Mouse (Mus musculus): ENCODE data around the gene Mrps34. TPM values are rescaled to one million over a fixed set of nuclear protein-coding genes. Genes with fewer than 3 reads are reported as not detected.
A peak's percentile ranks its signal among the peaks of the same experiment; 100 is the strongest.

The Mrps34 gene
- polyA plus RNA-seq, 1 experiment from 2014 or later, result 70.5 TPM

DNA sequence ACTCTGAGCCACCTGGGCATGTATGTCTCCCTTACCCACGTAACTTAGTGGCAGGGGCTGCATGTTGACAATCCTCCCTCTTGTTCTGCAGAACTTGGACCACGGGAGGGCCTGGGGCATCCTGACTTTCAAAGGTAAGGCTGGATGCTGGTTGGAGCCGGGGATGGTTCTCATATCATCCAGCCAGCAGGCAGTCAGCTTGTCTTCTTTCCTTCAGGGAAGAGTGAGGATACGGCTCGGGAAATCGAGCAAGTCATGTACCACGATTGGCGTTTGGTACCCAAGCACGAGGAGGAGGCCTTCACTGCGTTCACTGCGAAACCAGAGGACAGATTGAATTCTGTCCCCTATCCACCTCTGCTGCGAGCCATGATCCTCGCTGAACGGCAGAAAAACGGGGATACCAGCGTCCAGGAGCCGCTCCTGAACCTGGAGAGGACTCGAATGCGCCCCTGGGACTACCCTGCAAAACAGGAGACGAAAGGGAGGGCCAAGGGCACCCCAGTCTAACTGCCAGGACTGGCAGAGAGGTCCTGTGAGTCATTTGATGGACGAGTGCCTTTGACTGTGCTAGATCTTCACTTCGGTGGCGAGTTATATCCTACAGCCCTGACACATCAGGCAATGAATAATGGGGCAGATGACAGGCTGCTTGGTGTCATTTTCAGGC is 790 bp downstream of the Mrps34 start:
- ATAC-seq (ENCODE audit: low FRiP score) (no peak), DNase-seq (ENCODE audit: low spot score) (no peak)
- Histone ChIP-seq H3K4me3 (ENCODE audit: low read depth, low read length) (peak overlapping the region; percentile 82), H3K9me3 (ENCODE audit: control insufficient read depth, low read length) (no peaks in the 10 kb centered on the region), H3K27ac (ENCODE audit: low read depth, low read length) (peak overlapping the region; percentile 78), H3K4me2 (replicated peaks; ENCODE audit: low read depth, low read length) (peak overlapping the region; percentile 77), H3K36me3 (ENCODE audit: control insufficient read depth, insufficient read depth, low read length) (peaks cover 21% of the 10 kb centered on the region), H3K4me1 (replicated peaks; ENCODE audit: control insufficient read depth, insufficient read depth, low read length) (peaks cover 5% of the 10 kb centered on the region; the same call in 1 of the 2 replicates), H3K9ac (ENCODE audit: low read depth, low read length) (peak overlapping the region; percentile 87), H3K27me3 (ENCODE audit: control insufficient read depth, insufficient read depth, low read length) (no peaks in the 10 kb centered on the region)
- 12% methylated on average over 23 of the region's 23 CpGs for WGBS

DNA sequence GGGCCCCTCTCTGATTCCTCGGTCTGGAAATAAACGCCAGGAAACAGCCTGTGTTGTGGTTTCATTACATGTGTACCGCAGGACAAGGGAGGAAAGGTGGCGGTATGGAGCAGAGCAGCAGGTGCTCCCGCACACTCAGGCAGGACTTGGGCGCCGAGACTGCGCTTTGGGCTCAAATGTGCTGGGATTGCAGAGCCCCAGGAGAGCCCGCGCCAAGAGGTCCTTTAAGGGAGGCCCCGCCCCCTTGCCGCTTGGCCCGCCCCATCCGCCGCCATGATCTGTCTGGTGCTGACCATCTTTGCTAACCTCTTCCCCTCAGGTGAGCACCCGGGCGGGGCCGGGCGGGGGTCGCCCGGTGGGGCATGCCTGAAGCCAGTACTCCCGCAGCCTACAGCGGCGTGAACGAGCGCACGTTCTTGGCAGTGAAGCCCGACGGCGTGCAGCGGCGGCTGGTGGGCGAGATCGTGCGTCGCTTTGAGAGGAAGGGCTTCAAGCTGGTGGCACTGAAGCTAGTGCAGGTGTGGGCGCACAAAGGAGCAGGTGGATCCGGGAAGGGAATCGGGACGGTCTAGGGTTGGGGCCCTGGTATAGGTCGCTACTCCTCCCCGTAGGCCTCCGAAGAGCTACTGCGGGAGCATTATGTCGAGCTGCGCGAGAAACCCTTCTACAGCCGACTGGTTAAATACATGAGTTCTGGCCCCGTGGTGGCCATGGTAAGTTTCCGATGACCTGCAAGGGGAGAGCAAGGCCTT is 1.5 kb downstream of the Mrps34 start, which contains the start of gene Nme3:
Gene Nme3 (plus strand): TSS at position 260 of the 752 bp plus-strand sequence.
- Histone ChIP-seq H3K36me3 (ENCODE audit: control insufficient read depth, insufficient read depth, low read length) (peaks cover 27% of the 10 kb centered on the region), H3K4me1 (replicated peaks; ENCODE audit: control insufficient read depth, insufficient read depth, low read length) (peaks cover 5% of the 10 kb centered on the region; the same call in 1 of the 2 replicates)
- WGBS, result 3% methylated on average over 48 of the region's 50 CpGs

DNA sequence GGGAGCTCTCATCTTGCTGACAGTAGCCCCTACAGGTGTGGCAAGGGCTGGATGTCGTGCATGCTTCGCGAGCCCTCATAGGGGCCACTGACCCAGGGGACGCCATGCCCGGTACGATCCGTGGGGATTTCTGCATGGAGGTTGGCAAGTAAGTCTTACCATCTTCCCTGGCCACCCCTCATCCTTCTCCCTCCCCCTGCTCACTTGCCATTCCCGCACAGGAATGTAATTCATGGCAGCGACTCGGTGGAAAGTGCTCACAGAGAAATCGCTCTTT is 2.0 kb downstream of the Mrps34 start:
- WGBS, result 42% methylated on average over 11 of the region's 11 CpGs

More for the DNA sequence above, 1.5 kb downstream of the Mrps34 start, which contains the start of gene Nme3:
- no peaks in the 10 kb centered on the region for H3K9me3 ChIP-seq (ENCODE audit: control insufficient read depth, low read length)
- H3K27ac ChIP-seq (ENCODE audit: low read depth, low read length), result peak within 1 kb of the TSS; percentile 78
- H3K27me3 ChIP-seq (ENCODE audit: control insufficient read depth, insufficient read depth, low read length), result no peaks in the 10 kb centered on the region
- DNase-seq (ENCODE audit: low spot score) (peak; percentile 81), ATAC-seq (ENCODE audit: low FRiP score) (peak; percentile 62)
- peak within 1 kb of the TSS; percentile 82 for H3K4me3 ChIP-seq (ENCODE audit: low read depth, low read length)
- peak within 1 kb of the TSS; percentile 77 for H3K4me2 ChIP-seq (replicated peaks; ENCODE audit: low read depth, low read length)
- peak within 1 kb of the TSS; percentile 87 for H3K9ac ChIP-seq (ENCODE audit: low read depth, low read length)

DNA sequence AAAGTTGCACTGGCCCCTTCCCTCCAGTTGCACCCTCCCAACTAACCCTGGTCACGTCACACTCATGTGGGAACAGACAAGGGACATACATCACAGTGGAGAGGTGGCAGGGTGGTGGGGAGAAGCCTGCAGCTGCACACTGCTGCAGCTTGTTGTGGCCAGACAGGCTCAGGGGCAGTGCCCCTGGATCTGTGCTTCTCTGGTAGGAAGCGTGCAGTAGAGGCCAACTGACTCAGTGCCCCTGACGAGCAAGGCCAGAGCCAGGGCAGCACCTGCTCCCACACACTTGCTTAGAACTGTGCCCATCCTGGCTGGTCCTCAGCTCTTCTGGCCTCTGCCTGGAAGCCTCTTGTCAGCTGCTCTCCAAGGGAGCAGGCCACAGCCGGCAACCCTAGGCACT is 2.7 kb downstream of the Mrps34 start:
- Histone ChIP-seq H3K9ac (ENCODE audit: low read depth, low read length) (peak overlapping the region; percentile 86; the same call in 1 of the 2 replicates), H3K4me2 (replicated peaks; ENCODE audit: low read depth, low read length) (no peak overlapping the region), H3K36me3 (ENCODE audit: control insufficient read depth, insufficient read depth, low read length) (peaks cover 33% of the 10 kb centered on the region), H3K4me3 (ENCODE audit: low read depth, low read length) (peak overlapping the region; percentile 82; the same call in 1 of the 2 replicates), H3K27me3 (ENCODE audit: control insufficient read depth, insufficient read depth, low read length) (no peaks in the 10 kb centered on the region), H3K4me1 (replicated peaks; ENCODE audit: control insufficient read depth, insufficient read depth, low read length) (peaks cover 5% of the 10 kb centered on the region; the same call in 1 of the 2 replicates), H3K27ac (ENCODE audit: low read depth, low read length) (no peak overlapping the region), H3K9me3 (ENCODE audit: control insufficient read depth, low read length) (no peaks in the 10 kb centered on the region)
- ATAC-seq (ENCODE audit: low FRiP score) (no peak), DNase-seq (ENCODE audit: low spot score) (no peak)
- WGBS, result 75% methylated on average over 4 of the region's 4 CpGs

More for the DNA sequence above, 2.0 kb downstream of the Mrps34 start:
- H3K27me3 ChIP-seq (ENCODE audit: control insufficient read depth, insufficient read depth, low read length), result no peaks in the 10 kb centered on the region
- H3K4me3 ChIP-seq (ENCODE audit: low read depth, low read length), result peak overlapping the region; percentile 82
- DNase-seq (ENCODE audit: low spot score), result no peak
- H3K9ac ChIP-seq (ENCODE audit: low read depth, low read length), result peak overlapping the region; percentile 86
- peak overlapping the region; percentile 77 for H3K4me2 ChIP-seq (replicated peaks; ENCODE audit: low read depth, low read length)
- H3K4me1 ChIP-seq (replicated peaks; ENCODE audit: control insufficient read depth, insufficient read depth, low read length), result peaks cover 5% of the 10 kb centered on the region; the same call in 1 of the 2 replicates
- H3K27ac ChIP-seq (ENCODE audit: low read depth, low read length), result peak overlapping the region; percentile 76
- H3K9me3 ChIP-seq (ENCODE audit: control insufficient read depth, low read length), result no peaks in the 10 kb centered on the region
- H3K36me3 ChIP-seq (ENCODE audit: control insufficient read depth, insufficient read depth, low read length), result peaks cover 30% of the 10 kb centered on the region
- ATAC-seq (ENCODE audit: low FRiP score), result no peak

DNA sequence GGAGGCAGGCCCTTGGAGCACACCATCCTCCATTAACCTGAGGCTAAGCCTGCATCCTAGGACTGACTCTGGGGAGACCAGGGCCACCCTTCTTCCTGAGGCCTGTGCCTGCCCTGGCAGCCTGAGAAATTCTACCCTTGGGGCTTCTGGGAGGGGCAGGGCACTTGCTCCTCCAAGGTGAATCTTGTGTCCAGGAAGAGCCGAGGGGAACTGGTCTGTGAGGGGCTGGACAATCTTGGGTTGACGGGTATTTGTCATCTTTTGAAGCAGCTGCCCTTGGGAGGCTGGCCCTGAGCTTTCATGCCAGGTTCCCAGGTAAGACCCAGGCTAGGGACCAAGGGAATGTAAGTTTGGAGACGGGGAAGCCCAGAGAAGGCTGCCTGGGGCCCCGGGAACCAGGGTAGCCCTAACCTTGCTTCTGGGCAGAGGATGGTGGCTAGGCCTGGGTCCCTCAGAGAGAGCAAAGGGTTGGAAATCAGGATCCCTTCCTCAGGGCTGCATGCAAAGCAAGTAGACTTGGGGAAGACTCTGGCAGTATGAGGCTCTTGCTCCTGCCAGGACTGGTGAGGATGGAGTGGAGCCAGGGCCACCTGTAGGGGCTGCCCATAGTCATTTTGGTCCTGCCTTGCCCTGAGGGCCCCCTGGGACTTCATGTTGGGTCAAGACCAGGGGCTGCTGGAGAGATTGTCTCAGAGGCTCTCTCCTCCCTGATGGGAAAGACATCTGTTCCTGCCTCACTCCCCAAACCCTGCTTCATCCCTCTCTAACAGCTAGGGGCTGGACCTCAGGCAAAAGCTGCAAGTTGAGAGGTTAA is 3.3 kb downstream of the Mrps34 start:
- Histone ChIP-seq H3K9me3 (ENCODE audit: control insufficient read depth, low read length) (no peaks in the 10 kb centered on the region), H3K36me3 (ENCODE audit: control insufficient read depth, insufficient read depth, low read length) (peaks cover 33% of the 10 kb centered on the region), H3K27ac (ENCODE audit: low read depth, low read length) (0 out of 2 replicates have a peak overlapping the region, but pooled peaks have one; percentile 6), H3K4me2 (replicated peaks; ENCODE audit: low read depth, low read length) (no peak overlapping the region), H3K9ac (ENCODE audit: low read depth, low read length) (no peak overlapping the region), H3K4me1 (replicated peaks; ENCODE audit: control insufficient read depth, insufficient read depth, low read length) (peaks cover 5% of the 10 kb centered on the region; the same call in 1 of the 2 replicates), H3K27me3 (ENCODE audit: control insufficient read depth, insufficient read depth, low read length) (no peaks in the 10 kb centered on the region), H3K4me3 (ENCODE audit: low read depth, low read length) (no peak overlapping the region)
- ATAC-seq (ENCODE audit: low FRiP score) (no peak), DNase-seq (ENCODE audit: low spot score) (no peak)
- 87% methylated on average over 4 of the region's 4 CpGs for WGBS

DNA sequence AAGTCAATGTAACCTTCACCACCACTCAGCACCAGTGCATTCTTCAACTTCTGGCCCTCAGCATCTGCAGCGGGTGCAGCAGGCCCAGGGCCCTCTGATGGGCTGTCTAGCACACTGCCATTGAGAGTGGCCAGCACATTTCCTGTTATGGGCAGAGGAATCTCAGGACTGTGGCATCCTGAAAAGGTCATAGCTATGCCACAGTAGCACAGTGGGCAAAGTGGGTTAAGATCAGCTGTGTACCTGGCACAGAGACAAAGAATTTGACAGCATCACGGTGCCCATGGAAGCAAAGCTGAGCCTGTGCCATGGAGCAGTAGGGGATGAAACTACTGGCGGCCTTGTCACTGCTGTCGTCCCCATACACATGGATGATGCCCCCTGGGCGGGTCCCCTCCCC is 4.2 kb downstream of the Mrps34 start:
- WGBS, result 88% methylated on average over 5 of the region's 5 CpGs
- no peaks in the 10 kb centered on the region for H3K27me3 ChIP-seq (ENCODE audit: control insufficient read depth, insufficient read depth, low read length)
- ATAC-seq (ENCODE audit: low FRiP score) (no peak), DNase-seq (ENCODE audit: low spot score) (no peak)
- no peak overlapping the region for H3K4me2 ChIP-seq (replicated peaks; ENCODE audit: low read depth, low read length)
- no peak overlapping the region for H3K9ac ChIP-seq (ENCODE audit: low read depth, low read length)
- peaks cover 33% of the 10 kb centered on the region for H3K36me3 ChIP-seq (ENCODE audit: control insufficient read depth, insufficient read depth, low read length)
- H3K27ac ChIP-seq (ENCODE audit: low read depth, low read length), result no peak overlapping the region
- H3K4me1 ChIP-seq (replicated peaks; ENCODE audit: control insufficient read depth, insufficient read depth, low read length), result peaks cover 5% of the 10 kb centered on the region; the same call in 1 of the 2 replicates
- no peak overlapping the region for H3K4me3 ChIP-seq (ENCODE audit: low read depth, low read length)
- H3K9me3 ChIP-seq (ENCODE audit: control insufficient read depth, low read length), result no peaks in the 10 kb centered on the region

DNA sequence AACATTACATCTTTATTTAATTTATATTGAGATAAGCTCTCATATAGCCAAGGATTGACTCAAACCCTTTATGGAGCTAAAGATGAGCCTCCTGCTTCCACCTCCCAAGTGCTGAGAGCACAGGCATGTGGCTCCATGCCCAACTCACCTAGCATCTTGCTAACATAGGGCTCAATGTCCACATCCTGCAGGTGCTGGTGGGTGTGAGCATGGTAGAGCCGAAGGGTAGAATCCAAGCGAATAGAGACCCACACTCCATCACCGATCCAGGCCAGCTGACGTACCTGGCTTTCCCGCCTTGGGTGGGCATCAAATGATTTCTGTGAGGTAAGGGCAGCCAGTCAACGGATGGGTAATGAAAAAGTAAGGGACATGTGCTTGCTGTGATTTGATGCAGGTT is 5.1 kb downstream of the Mrps34 start:
- Histone ChIP-seq H3K9ac (ENCODE audit: low read depth, low read length) (no peak overlapping the region), H3K27me3 (ENCODE audit: control insufficient read depth, insufficient read depth, low read length) (no peaks in the 10 kb centered on the region), H3K4me3 (ENCODE audit: low read depth, low read length) (no peak overlapping the region), H3K9me3 (ENCODE audit: control insufficient read depth, low read length) (no peaks in the 10 kb centered on the region), H3K4me1 (replicated peaks; ENCODE audit: control insufficient read depth, insufficient read depth, low read length) (peaks cover 5% of the 10 kb centered on the region; the same call in 1 of the 2 replicates), H3K4me2 (replicated peaks; ENCODE audit: low read depth, low read length) (no peak overlapping the region), H3K36me3 (ENCODE audit: control insufficient read depth, insufficient read depth, low read length) (peaks cover 34% of the 10 kb centered on the region), H3K27ac (ENCODE audit: low read depth, low read length) (no peak overlapping the region)
- DNase-seq (ENCODE audit: low spot score) (no peak), ATAC-seq (ENCODE audit: low FRiP score) (no peak)
- 93% methylated on average over 6 of the region's 6 CpGs for WGBS

DNA sequence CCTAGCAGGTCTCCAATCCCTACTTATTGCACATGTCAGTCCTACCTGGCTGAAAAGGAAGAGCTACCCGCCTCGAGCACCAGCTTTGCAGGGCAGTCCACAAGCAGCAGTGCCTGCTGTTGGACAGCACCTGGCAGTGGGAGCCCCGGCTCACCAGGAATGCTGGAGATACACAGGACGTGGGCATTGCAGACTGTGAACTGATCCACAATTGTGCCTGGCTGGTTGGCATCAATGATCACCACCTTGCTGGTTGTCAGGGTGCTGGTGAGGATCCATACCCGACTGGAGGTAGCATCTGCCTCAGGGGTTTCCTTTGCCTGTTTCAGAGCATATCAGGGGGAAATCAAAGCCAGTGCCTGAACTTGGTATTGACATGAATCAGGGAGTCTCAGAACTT is 7.2 kb downstream of the Mrps34 start:
- Histone ChIP-seq H3K4me3 (ENCODE audit: low read depth, low read length) (no peak overlapping the region), H3K27ac (ENCODE audit: low read depth, low read length) (no peak overlapping the region), H3K9me3 (ENCODE audit: control insufficient read depth, low read length) (no peaks in the 10 kb centered on the region), H3K4me2 (replicated peaks; ENCODE audit: low read depth, low read length) (no peak overlapping the region), H3K27me3 (ENCODE audit: control insufficient read depth, insufficient read depth, low read length) (no peaks in the 10 kb centered on the region), H3K36me3 (ENCODE audit: control insufficient read depth, insufficient read depth, low read length) (peaks cover 44% of the 10 kb centered on the region), H3K9ac (ENCODE audit: low read depth, low read length) (no peak overlapping the region), H3K4me1 (replicated peaks; ENCODE audit: control insufficient read depth, insufficient read depth, low read length) (peaks cover 2% of the 10 kb centered on the region; the same call in 1 of the 2 replicates)
- no peak for DNase-seq (ENCODE audit: low spot score)
- no peak for ATAC-seq (ENCODE audit: low FRiP score)
- 91% methylated on average over 5 of the region's 5 CpGs for WGBS
